Mouse (Mus musculus) midbrain, embryonic 10.5 days (tissue): ENCODE data around the gene Trp53i13. TPM values are rescaled to one million over a fixed set of nuclear protein-coding genes. Genes with fewer than 3 reads are reported as not detected.

Experiments
- DNase-seq: peaks from one replicate; pipeline ENCODE4 v3.0.0-alpha.2; 2017; ENCODE audit warnings: low spot score
- H3K27ac ChIP-seq: fragments of 300-500 bp; sonication (generic); replicated peaks from 2 replicates; pipeline ENCODE4 v1.5.1; 2016; ENCODE audit warnings: mild to moderate bottlenecking
- H3K27me3 ChIP-seq: fragments of 300-500 bp; sonication (generic); 2 replicates; pipeline ENCODE4 v1.6.1; 2016; ENCODE audit warnings: low read depth, mild to moderate bottlenecking; ENCODE audit not compliant: poor library complexity, severe bottlenecking
- H3K36me3 ChIP-seq: fragments of 300-500 bp; sonication (generic); 2 replicates; pipeline ENCODE4 v1.6.1; 2016; ENCODE audit warnings: mild to moderate bottlenecking, moderate library complexity
- H3K4me1 ChIP-seq: fragments of 300-500 bp; sonication (generic); 2 replicates; pipeline ENCODE4 v1.6.1; 2016
- H3K4me3 ChIP-seq: fragments of 300-500 bp; sonication (generic); 2 replicates; pipeline ENCODE4 v1.5.1; 2016; ENCODE audit warnings: mild to moderate bottlenecking, moderate library complexity
- H3K9me3 ChIP-seq: fragments of 300-500 bp; sonication (generic); replicated peaks from 2 replicates; pipeline ENCODE4 v1.6.1; 2016; ENCODE audit warnings: mild to moderate bottlenecking
- WGBS: fragments of 180-500 bp; shearing (Covaris S2); methylation state at CpG from one replicate; pipeline ENCODE4 v1.1.7; 2016; 5-methylcytosine and 5-hydroxymethylcytosine counted together
- polyA plus RNA-seq: library from polyadenylated mRNA; unstranded; fragments of >200 nt; fragmentation: Nextera tagmentation; extraction: Ambion mirVana; gene quantifications from 2 replicates; pipeline ENCODE4 v1.2.1, GENCODE M21; 2016

Gene Trp53i13
- polyA plus RNA-seq, 1 experiment from 2014 or later, result 31.3 TPM

GRCm38 (mm10) chr11:77516553-77517425 is 1.0 kb upstream of the Trp53i13 start:
- Histone ChIP-seq H3K36me3 (no peaks in the 10 kb centered on the region), H3K9me3 (no peaks in the 10 kb centered on the region), H3K4me3 (no peak overlapping the region), H3K27me3 (peaks cover 55% of the 10 kb centered on the region), H3K4me1 (peaks cover 92% of the 10 kb centered on the region), H3K27ac (no peak overlapping the region)
- no peak for DNase-seq
- 62% methylated on average over 5 of the region's 5 CpGs for WGBS

DNA sequence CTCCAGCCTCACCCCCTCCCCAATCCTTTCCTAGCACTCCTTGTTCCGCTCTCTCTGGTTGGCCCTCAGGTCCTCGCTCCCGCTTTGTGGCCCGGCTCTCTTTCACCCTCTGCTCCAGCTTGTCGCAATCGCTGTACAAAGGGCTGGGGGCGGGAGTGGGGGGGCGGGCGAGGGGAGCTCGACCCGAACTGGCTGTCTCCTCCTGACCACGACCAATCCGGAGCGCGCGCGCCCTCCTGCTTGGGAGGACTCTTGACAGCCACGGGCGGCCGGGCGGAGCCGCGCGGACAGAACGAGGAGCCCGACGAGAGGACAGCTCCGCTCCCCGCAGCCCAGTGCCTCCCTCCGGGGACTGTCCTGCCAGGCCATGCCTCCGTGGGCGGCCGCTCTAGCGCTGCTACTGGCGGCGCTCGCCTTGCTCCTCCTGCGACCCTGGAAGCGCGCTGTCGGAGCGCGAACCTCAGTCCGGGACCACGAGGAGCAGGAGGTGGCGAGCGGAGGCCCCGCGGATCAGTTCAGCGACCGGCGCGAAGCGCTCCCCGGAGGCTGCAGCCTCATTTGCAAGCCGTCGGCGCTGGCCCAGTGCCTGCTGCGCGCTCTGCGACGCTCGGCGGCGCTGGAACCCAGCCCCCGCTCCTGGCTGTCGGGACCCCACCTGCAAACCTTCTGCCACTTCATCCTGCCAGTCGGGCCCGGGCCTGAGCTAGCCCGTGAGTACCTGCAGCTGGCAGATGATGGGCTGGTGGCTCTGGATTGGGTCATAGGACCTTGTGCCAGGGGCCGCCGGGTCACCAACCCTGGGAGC is 746 bp downstream of the Trp53i13 start, which contains the start of gene Abhd15:
TSS of gene Abhd15 (plus strand) at position 290 of the 805 bp plus-strand sequence.
- DNase-seq, result peak; percentile 90
- 0 out of 2 replicates have a peak, but pooled peaks cover 4% of the 10 kb centered on the region for H3K36me3 ChIP-seq
- under 1% methylated on average over 69 of the region's 72 CpGs for WGBS
- H3K27me3 ChIP-seq, result peaks cover 59% of the 10 kb centered on the region
- H3K4me3 ChIP-seq, result peak within 1 kb of the TSS; percentile 70
- H3K4me1 ChIP-seq, result peaks cover 79% of the 10 kb centered on the region
- H3K9me3 ChIP-seq, result no peaks in the 10 kb centered on the region
- peak within 1 kb of the TSS; percentile 83 for H3K27ac ChIP-seq

GRCm38 (mm10) chr11:77514281-77514831 is 1.4 kb downstream of the Trp53i13 start:
- H3K4me1 ChIP-seq, result peaks cover 72% of the 10 kb centered on the region
- no peak for DNase-seq
- H3K9me3 ChIP-seq, result no peaks in the 10 kb centered on the region
- H3K4me3 ChIP-seq, result peak overlapping the region; percentile 70
- WGBS, result 2% methylated on average over 19 of the region's 19 CpGs
- peak overlapping the region; percentile 83 for H3K27ac ChIP-seq
- peaks cover 11% of the 10 kb centered on the region; the same call in 1 of the 2 replicates for H3K36me3 ChIP-seq
- H3K27me3 ChIP-seq, result peaks cover 66% of the 10 kb centered on the region

DNA sequence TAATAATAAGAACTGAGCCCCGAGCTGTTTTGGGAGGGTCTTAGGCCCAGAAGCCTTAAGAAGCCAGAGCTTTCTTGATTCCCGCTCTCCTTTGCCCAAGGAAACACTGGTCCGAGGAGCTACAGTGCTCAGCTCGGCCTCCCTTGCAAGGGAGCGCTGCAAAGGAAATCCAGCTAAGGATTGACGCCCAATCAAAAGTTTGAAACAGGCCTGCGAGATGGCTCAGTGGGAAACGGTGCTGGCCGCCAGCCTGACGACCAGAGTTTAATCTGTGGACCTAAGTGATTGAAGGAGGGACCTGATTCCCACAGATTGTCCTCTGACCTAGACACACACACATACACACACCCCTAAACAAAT is 2.0 kb downstream of the Trp53i13 start:
- Histone ChIP-seq H3K27ac (peak overlapping the region; percentile 85), H3K9me3 (no peaks in the 10 kb centered on the region), H3K27me3 (peaks cover 67% of the 10 kb centered on the region), H3K4me1 (peaks cover 70% of the 10 kb centered on the region), H3K4me3 (peak overlapping the region; percentile 70), H3K36me3 (peaks cover 16% of the 10 kb centered on the region)
- DNase-seq, result no peak
- 2% methylated on average over 10 of the region's 10 CpGs for WGBS

- Histone ChIP-seq H3K9me3 (no peaks in the 10 kb centered on the region), H3K4me1 (peaks cover 70% of the 10 kb centered on the region), H3K27ac (peak overlapping the region; percentile 85), H3K27me3 (peaks cover 67% of the 10 kb centered on the region), H3K36me3 (peaks cover 22% of the 10 kb centered on the region), H3K4me3 (peak overlapping the region; percentile 70)
- DNase-seq, result peak; percentile 94
- WGBS, result under 1% methylated on average over 70 of the region's 84 CpGs
Measured at GRCm38 (mm10) chr11:77512891-77513810, 2.6 kb downstream of the Trp53i13 start.

DNA sequence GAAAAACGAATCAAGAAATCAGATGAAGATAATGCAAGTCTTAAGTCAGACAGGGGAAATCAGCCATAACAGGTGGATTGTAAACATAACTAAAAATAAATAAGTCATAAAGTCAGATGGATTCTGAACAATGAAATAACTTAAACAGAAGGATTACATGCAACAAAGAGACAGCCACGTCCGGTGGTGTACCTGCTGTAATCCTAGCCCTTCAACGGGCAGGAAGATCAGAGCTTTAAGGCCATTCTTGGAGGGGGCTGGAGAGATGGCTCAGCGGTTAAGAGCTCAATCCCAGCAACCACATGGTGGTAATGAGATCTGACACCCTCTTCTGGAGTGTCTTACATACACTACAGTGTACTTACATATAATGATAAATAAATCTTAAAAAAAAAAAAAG is 4.4 kb downstream of the Trp53i13 start:
- 84% methylated on average over 5 of the region's 5 CpGs for WGBS

GRCm38 (mm10) chr11:77508068-77509021 is 7.4 kb downstream of the Trp53i13 start:
- Histone ChIP-seq H3K4me1 (peaks cover 33% of the 10 kb centered on the region), H3K36me3 (peaks cover 70% of the 10 kb centered on the region), H3K4me3 (peak overlapping the region; percentile 53), H3K27me3 (peaks cover 22% of the 10 kb centered on the region), H3K27ac (peak overlapping the region; percentile 70), H3K9me3 (no peaks in the 10 kb centered on the region)
- 21% methylated on average over 49 of the region's 49 CpGs for WGBS
- peak; percentile 79 for DNase-seq

More for the DNA sequence above, 4.4 kb downstream of the Trp53i13 start:
- peaks cover 48% of the 10 kb centered on the region for H3K27me3 ChIP-seq
- no peak overlapping the region for H3K27ac ChIP-seq
- peaks cover 63% of the 10 kb centered on the region for H3K4me1 ChIP-seq
- H3K4me3 ChIP-seq, result no peak overlapping the region
- no peaks in the 10 kb centered on the region for H3K9me3 ChIP-seq
- H3K36me3 ChIP-seq, result peaks cover 40% of the 10 kb centered on the region
- DNase-seq, result no peak

DNA sequence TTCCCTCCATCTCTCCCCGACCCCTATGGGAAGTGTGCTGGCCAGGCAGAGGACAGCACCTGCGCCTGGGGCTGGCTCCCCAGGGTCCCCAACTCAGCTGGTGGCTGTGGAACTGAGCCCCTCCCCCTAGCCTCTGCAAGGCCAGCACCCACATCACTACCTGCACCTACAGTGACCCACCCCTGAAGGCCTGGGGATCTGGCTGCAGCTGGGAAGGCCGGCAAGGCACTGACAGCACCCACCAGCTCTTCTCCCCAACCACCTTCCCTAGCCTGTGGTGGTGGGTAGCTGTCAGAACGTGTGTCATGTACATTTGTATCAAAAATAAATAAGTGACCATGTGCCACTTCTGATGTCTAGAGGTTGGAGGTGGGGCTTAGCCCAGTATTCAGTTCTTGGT is 8.4 kb downstream of the Trp53i13 start:
- DNase-seq, result no peak
- peak overlapping the region; percentile 53; the same call in 1 of the 2 replicates for H3K4me3 ChIP-seq
- no peaks in the 10 kb centered on the region for H3K9me3 ChIP-seq
- 77% methylated on average over 4 of the region's 4 CpGs for WGBS
- peaks cover 22% of the 10 kb centered on the region for H3K27me3 ChIP-seq
- H3K27ac ChIP-seq, result no peak overlapping the region
- H3K36me3 ChIP-seq, result peaks cover 79% of the 10 kb centered on the region
- peaks cover 25% of the 10 kb centered on the region for H3K4me1 ChIP-seq

DNA sequence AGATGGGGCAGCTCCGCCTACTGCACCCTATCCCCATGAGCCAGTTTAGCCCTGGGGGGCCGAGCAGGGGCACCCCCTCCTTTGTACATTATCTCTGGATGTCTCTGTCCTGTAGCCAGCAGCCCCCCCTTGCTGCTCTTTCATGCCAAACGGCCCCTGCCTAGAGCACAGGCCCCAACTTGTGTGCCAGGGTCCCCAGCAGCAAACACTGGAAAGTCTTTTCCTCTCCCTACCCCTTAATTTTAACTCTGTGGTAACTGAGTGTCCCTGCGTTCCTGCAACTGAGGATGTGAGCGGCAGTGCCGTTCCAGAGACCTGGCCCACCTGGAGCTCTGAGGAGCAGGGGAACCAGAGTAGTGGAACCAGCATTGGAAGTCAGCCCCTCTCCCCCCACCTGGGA is 8.8 kb downstream of the Trp53i13 start:
- Histone ChIP-seq H3K36me3 (peaks cover 84% of the 10 kb centered on the region), H3K9me3 (no peaks in the 10 kb centered on the region), H3K4me1 (peaks cover 21% of the 10 kb centered on the region), H3K4me3 (no peak overlapping the region), H3K27me3 (peaks cover 22% of the 10 kb centered on the region), H3K27ac (no peak overlapping the region)
- DNase-seq, result no peak
- 82% methylated on average over 6 of the region's 6 CpGs for WGBS

- Histone ChIP-seq H3K27me3 (peaks cover 22% of the 10 kb centered on the region), H3K4me1 (peaks cover 21% of the 10 kb centered on the region), H3K27ac (no peak overlapping the region), H3K36me3 (peaks cover 91% of the 10 kb centered on the region), H3K9me3 (no peaks in the 10 kb centered on the region), H3K4me3 (no peak overlapping the region)
- DNase-seq, result no peak
- 85% methylated on average over 14 of the region's 14 CpGs for WGBS
Measured at GRCm38 (mm10) chr11:77506273-77506672, 9.5 kb downstream of the Trp53i13 start.
